Mouse (Mus musculus): Measurements from ENCODE around the gene Agap1. TPM values are rescaled to one million over a fixed set of nuclear protein-coding genes. Genes with fewer than 3 reads are reported as not detected.

Agap1 gene
- polyA plus RNA-seq, 1 experiment from 2014 or later: 4.2 TPM

GRCm38 (mm10) chr1:89593219-89593618 lies 138.6 kb downstream of the Agap1 start:
- Histone ChIP-seq H3K4me3 (ENCODE audit: low read depth, low read length) (no peak overlapping the region), H3K9me3 (ENCODE audit: control insufficient read depth, low read length) (no peaks in the 10 kb centered on the region), H3K27ac (replicated peaks) (no peak overlapping the region), H3K27me3 (ENCODE audit: control insufficient read depth, insufficient read depth, low read length) (no peaks in the 10 kb centered on the region), H3K36me3 (ENCODE audit: control insufficient read depth, insufficient read depth, low read length) (no peaks in the 10 kb centered on the region), H3K9ac (ENCODE audit: low read length) (no peak overlapping the region), H3K4me1 (replicated peaks; ENCODE audit: control insufficient read depth, insufficient read depth) (peaks cover 3% of the 10 kb centered on the region), H3K4me2 (replicated peaks; ENCODE audit: low read depth) (no peak overlapping the region)
- WGBS: 52% methylated on average over 4 of the region's 4 CpGs
- no peak for TF ChIP-seq CTCF (IDR thresholded peaks at IDR 0.05; ENCODE audit: low read depth)
- TF ChIP-seq EP300 (optimal IDR thresholded peaks at IDR 0.05): no peak
- DNase-seq (ENCODE audit: low spot score): peak; percentile 74
- peak; percentile 79 for ATAC-seq (ENCODE audit: low FRiP score, low TSS enrichment)

DNA sequence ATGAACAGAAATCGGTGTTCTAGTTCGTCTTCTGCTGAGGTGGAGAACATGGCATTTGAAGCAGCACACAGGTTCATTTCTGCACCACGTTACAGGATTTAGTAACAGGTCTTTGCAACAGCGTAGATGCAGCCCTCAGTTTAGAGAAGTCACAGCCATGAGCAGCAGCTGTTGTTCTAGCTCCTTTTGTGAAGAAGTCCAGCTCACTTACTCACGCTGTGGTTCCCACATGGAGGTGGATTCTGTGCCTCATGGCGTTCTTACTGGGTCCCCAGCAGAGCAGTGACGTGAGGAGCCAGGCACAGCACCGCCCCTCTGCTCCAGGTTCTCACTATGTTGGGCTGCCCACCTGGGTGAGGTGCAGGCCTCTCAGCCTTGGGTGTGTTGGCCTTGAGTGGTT lies 140.4 kb downstream of the Agap1 start:
- TF ChIP-seq CTCF (IDR thresholded peaks at IDR 0.05; ENCODE audit: low read depth) (no peak), EP300 (optimal IDR thresholded peaks at IDR 0.05) (no peak)
- 73% methylated on average over 8 of the region's 8 CpGs for WGBS
- ATAC-seq (ENCODE audit: low FRiP score, low TSS enrichment): no peak

GRCm38 (mm10) chr1:89595421-89595820 lies 140.8 kb downstream of the Agap1 start:
- 46% methylated on average over 7 of the region's 7 CpGs for WGBS
- no peak overlapping the region; the same call in 1 of the 2 replicates for H3K27ac ChIP-seq (replicated peaks)

More for the DNA sequence above, 140.4 kb downstream of the Agap1 start:
- H3K4me2 ChIP-seq (replicated peaks; ENCODE audit: low read depth): no peak overlapping the region
- H3K36me3 ChIP-seq (ENCODE audit: control insufficient read depth, insufficient read depth, low read length): no peaks in the 10 kb centered on the region
- no peaks in the 10 kb centered on the region for H3K27me3 ChIP-seq (ENCODE audit: control insufficient read depth, insufficient read depth, low read length)
- H3K9ac ChIP-seq (ENCODE audit: low read length): no peak overlapping the region
- no peak for DNase-seq (ENCODE audit: low spot score)
- H3K27ac ChIP-seq (replicated peaks): peak overlapping the region; percentile 61; the same call in 1 of the 2 replicates
- H3K4me1 ChIP-seq (replicated peaks; ENCODE audit: control insufficient read depth, insufficient read depth): peaks cover 3% of the 10 kb centered on the region
- no peaks in the 10 kb centered on the region for H3K9me3 ChIP-seq (ENCODE audit: control insufficient read depth, low read length)
- H3K4me3 ChIP-seq (ENCODE audit: low read depth, low read length): no peak overlapping the region

DNA sequence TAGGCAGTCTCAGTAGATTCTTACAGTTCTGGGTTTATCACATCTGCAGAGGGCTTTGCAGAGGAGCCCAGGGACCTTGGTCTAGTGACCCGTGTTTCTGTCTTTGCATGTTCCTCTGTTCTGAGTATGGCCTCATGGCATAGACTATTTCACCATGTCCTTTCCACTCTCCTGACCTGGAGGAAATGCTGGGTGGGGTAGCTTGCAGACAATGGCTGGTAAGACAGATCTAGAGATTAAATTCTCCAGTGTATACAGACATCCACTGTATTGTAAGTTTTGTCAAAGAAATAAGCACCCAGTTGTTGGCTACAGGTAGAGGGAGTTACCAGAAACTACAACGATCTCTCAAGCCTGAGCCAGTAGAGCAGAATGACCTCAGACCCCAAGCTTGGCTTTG lies 141.6 kb downstream of the Agap1 start:
- Histone ChIP-seq H3K36me3 (ENCODE audit: control insufficient read depth, insufficient read depth, low read length) (no peaks in the 10 kb centered on the region), H3K9me3 (ENCODE audit: control insufficient read depth, low read length) (no peaks in the 10 kb centered on the region), H3K4me2 (replicated peaks; ENCODE audit: low read depth) (no peak overlapping the region), H3K27ac (replicated peaks) (no peak overlapping the region), H3K9ac (ENCODE audit: low read length) (no peak overlapping the region), H3K4me3 (ENCODE audit: low read depth, low read length) (no peak overlapping the region), H3K4me1 (replicated peaks; ENCODE audit: control insufficient read depth, insufficient read depth) (peaks cover 3% of the 10 kb centered on the region), H3K27me3 (ENCODE audit: control insufficient read depth, insufficient read depth, low read length) (no peaks in the 10 kb centered on the region)
- 70% methylated on average over 2 of the region's 2 CpGs for WGBS
- no peak for DNase-seq (ENCODE audit: low spot score)
- ATAC-seq (ENCODE audit: low FRiP score, low TSS enrichment): no peak
- no peak for TF ChIP-seq EP300 (optimal IDR thresholded peaks at IDR 0.05)
- TF ChIP-seq CTCF (IDR thresholded peaks at IDR 0.05; ENCODE audit: low read depth): no peak

More at GRCm38 (mm10) chr1:89595421-89595820, 140.8 kb downstream of the Agap1 start:
- ATAC-seq (ENCODE audit: low FRiP score, low TSS enrichment) (no peak), DNase-seq (ENCODE audit: low spot score) (no peak)
- Histone ChIP-seq H3K27me3 (ENCODE audit: control insufficient read depth, insufficient read depth, low read length) (no peaks in the 10 kb centered on the region), H3K4me3 (ENCODE audit: low read depth, low read length) (no peak overlapping the region), H3K36me3 (ENCODE audit: control insufficient read depth, insufficient read depth, low read length) (no peaks in the 10 kb centered on the region), H3K9me3 (ENCODE audit: control insufficient read depth, low read length) (no peaks in the 10 kb centered on the region), H3K9ac (ENCODE audit: low read length) (no peak overlapping the region), H3K4me1 (replicated peaks; ENCODE audit: control insufficient read depth, insufficient read depth) (peaks cover 3% of the 10 kb centered on the region), H3K4me2 (replicated peaks; ENCODE audit: low read depth) (no peak overlapping the region)
- TF ChIP-seq CTCF (IDR thresholded peaks at IDR 0.05; ENCODE audit: low read depth): no peak
- no peak for TF ChIP-seq EP300 (optimal IDR thresholded peaks at IDR 0.05)

DNA sequence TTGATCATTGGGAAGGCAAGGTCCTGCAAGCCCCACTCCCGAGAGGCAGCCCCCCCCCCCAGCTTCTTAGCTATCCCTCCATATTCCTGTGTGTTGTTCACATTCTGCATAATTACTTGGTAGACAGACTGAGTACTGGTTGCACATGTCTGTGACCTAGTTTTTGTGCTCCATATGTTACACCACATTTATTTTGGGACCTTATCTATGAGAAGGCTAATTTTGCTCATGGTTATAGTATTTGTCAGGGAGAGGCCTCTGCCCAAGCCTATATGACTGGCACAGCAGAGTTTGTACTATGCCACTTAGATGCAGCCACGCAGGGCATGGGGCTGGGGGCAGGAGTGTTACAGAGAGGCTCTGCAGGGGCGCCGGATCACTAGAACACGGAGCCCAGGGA lies 144.3 kb downstream of the Agap1 start:
- Histone ChIP-seq H3K4me3 (ENCODE audit: low read depth, low read length) (no peak overlapping the region), H3K4me1 (replicated peaks; ENCODE audit: control insufficient read depth, insufficient read depth) (peaks cover 3% of the 10 kb centered on the region), H3K9me3 (ENCODE audit: control insufficient read depth, low read length) (no peaks in the 10 kb centered on the region), H3K27ac (replicated peaks) (no peak overlapping the region), H3K4me2 (replicated peaks; ENCODE audit: low read depth) (no peak overlapping the region), H3K9ac (ENCODE audit: low read length) (no peak overlapping the region), H3K36me3 (ENCODE audit: control insufficient read depth, insufficient read depth, low read length) (no peaks in the 10 kb centered on the region), H3K27me3 (ENCODE audit: control insufficient read depth, insufficient read depth, low read length) (no peaks in the 10 kb centered on the region)
- no peak for DNase-seq (ENCODE audit: low spot score)
- ATAC-seq (ENCODE audit: low FRiP score, low TSS enrichment): no peak
- TF ChIP-seq EP300 (optimal IDR thresholded peaks at IDR 0.05) (no peak), CTCF (IDR thresholded peaks at IDR 0.05; ENCODE audit: low read depth) (no peak)
- WGBS: 85% methylated on average over 5 of the region's 5 CpGs

GRCm38 (mm10) chr1:89599983-89600741 lies 145.6 kb downstream of the Agap1 start:
- TF ChIP-seq EP300 (optimal IDR thresholded peaks at IDR 0.05) (no peak), CTCF (IDR thresholded peaks at IDR 0.05; ENCODE audit: low read depth) (no peak)
- H3K27ac ChIP-seq (replicated peaks): no peak overlapping the region
- H3K9me3 ChIP-seq (ENCODE audit: control insufficient read depth, low read length): no peaks in the 10 kb centered on the region
- WGBS: 79% methylated on average over 11 of the region's 11 CpGs
- no peak overlapping the region for H3K4me2 ChIP-seq (replicated peaks; ENCODE audit: low read depth)
- no peak for ATAC-seq (ENCODE audit: low FRiP score, low TSS enrichment)
- no peak overlapping the region for H3K9ac ChIP-seq (ENCODE audit: low read length)
- H3K36me3 ChIP-seq (ENCODE audit: control insufficient read depth, insufficient read depth, low read length): no peaks in the 10 kb centered on the region
- no peak overlapping the region for H3K4me3 ChIP-seq (ENCODE audit: low read depth, low read length)
- H3K4me1 ChIP-seq (replicated peaks; ENCODE audit: control insufficient read depth, insufficient read depth): peaks cover 3% of the 10 kb centered on the region
- DNase-seq (ENCODE audit: low spot score): no peak
- H3K27me3 ChIP-seq (ENCODE audit: control insufficient read depth, insufficient read depth, low read length): no peaks in the 10 kb centered on the region

Measured in stomach, postnatal 0 days (tissue).